Mouse (Mus musculus): ENCODE measurements around the gene Sphk2.

The Sphk2 gene

DNA sequence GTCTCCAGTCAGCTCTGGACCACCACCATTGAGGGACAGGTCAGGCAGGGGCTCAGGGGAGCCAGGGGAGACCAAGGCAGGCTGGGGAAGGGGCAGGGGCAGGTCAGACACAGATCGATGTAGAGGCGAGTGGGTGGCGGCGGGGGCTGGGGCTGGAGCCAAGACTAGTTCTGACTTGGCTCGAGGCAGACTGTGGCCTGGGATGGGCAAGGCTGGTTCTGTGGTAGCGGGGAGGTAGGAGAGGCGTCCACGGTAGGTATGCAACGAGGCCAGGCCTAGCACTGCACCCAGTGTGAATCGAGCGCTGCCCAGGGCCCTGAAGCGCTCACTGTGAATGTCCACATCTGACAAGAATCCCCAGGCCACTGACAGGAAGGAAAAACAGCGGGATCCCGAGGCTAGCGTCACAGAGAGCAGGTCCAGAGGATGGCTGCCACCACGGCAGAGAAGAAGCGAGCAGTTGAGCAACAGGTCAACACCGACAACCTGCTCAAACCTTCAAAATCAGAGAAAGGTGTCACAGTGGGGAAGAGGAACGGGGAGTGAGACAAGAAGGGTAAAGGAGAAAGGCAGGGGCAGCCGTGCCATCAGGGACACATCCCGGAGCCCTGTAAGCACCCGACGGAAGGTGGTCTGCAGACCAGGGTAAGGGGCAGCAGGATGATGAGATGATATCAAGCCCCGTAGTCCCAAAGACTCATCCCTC lies 6.3 kb downstream of the Sphk2 start:
- in situ Hi-C loops (cut with MboI, MseI), result no loop called here

DNA sequence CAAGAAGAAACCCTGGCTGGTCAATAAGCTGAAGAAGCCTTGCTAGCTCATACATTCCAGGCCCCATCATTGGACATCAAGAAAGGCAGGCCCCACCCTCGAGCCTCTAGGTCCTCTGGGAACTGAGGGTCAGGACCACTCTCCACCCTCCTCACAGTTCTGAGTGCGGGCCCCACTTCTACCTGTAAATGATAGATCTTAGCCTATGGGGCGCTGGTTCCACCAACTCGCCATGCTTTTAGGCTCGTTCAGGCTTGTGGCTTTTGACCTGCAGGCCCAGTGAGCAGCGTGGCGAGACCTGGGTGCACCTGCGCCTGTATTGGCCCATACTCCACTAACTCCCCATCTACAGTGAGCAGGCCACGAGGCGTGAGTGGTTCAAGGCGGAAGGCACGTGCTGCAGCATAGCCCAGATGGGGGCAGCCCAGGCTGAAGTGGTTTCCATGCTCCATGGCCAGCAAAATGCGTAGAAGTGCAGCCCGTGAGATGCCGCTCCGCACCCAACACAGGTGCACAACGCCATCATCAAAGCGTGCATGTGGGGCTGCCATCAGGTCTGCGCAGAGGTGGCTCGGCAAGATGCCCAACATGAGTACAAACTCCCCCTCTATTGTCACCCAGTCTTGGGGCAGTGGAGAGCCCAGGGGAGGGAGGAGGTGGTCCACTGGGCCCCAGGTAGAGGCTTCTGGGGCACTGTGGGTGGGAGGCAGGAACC lies 7.2 kb downstream of the Sphk2 start:
- in situ Hi-C loops (cut with MboI, MseI), result no loop called here

DNA sequence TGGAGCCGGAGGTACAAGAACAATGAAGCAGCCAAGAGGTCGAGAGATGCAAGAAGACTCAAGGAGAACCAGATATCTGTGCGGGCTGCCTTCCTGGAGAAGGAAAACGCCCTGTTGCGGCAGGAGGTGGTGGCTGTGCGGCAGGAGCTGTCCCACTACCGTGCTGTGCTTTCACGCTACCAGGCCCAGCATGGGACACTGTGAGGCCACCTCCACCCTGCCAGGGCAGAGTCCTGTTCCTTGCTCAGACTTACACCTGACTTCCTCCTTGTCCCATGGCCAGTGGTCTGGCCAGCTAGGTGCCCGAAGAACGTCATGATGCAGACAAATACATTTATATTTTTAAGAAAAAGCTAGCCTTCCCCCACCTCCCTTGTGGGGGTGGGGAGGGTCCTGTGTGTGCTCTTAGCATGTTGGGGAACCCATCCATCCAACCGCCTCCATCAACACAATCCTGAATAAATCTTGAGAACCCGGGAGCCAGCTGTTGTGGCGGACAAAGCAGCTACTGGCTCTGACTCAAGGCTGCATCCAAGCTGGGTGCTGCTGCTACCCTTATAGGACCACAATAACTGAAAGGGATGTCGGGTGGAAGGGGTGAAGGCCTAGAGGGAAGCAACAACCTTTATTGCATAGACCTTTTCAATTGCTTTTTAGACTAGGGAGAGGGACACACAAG lies 8.0 kb downstream of the Sphk2 start:
- in situ Hi-C loops (cut with MboI, MseI), result no loop called here

DNA sequence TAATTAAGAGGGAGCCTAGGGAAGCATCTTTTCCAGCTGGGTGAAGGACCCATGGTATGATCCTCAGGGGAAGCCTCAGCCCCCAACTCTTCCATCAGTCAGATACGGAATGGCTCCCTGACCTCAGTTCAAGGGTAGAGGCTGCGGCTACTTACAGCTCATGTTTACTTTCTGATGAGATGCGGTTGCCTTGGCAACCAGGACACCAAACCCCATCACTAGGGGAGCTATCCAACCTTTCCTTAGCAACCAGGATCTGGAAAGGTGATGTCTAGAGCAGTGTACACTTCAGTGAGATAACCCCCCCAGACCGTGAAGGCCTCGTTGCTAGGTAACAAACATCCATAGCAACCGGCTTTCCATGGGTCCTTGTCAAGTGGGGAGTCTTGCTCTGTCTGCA lies 8.8 kb downstream of the Sphk2 start:
- in situ Hi-C loops (cut with MboI, MseI), result no loop called here

DNA sequence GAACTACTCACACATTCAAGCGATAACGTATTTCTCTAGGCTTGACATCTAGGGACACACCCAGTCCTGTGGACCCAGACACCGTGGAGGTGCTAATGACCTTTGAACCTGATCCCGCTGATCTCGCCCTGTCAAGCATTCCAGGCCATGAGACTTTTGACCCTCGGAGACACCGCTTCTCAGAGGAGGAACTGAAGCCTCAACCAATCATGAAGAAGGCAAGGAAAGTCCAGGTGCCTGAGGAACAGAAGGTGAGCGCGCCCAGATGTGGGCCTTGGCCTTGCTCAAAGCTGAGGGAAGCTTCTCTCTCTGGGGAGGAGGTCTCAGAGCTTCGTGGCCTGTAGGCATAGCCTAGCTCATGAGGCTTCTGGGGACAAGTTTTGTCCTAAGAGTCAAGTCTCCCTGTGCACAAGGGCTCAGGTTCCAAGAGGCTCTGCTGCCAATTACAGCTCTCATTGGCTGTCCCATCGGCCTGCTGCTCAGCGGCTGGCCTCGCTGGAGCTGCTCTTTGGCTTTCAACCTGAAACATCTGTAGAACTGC lies 9.5 kb downstream of the Sphk2 start:
- in situ Hi-C loops (cut with MboI, MseI), result no loop called here

DNA sequence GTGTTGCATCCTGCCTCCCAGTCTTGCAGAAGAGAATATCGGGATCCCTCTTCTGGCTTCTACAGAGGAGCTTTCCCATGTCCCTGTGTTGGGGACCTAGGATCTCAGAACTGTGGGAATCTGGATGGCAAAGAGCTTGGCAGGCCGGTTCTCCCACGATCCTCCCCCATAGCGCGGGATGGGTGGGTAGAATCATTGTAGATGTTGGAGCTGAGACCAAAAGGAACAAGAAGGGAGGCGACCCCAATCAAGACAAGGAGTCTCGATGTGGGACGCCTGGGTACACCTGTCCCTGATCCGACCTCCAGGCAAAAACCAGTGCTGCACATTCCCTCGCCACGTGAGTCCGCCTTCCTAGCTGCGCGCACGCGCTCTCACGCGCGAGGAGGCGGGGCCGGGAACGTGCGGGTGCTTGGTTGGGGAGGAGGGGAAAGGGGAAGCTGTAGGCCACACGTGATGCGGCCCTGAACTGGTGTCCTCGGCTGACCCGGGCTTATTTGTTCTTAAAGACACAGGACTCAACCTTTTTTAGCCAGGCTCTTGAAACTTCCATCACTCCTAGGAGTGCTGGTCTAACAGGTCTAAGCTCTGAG lies 10.3 kb downstream of the Sphk2 start:
- in situ Hi-C loops (cut with MboI, MseI), result no loop called here

DNA sequence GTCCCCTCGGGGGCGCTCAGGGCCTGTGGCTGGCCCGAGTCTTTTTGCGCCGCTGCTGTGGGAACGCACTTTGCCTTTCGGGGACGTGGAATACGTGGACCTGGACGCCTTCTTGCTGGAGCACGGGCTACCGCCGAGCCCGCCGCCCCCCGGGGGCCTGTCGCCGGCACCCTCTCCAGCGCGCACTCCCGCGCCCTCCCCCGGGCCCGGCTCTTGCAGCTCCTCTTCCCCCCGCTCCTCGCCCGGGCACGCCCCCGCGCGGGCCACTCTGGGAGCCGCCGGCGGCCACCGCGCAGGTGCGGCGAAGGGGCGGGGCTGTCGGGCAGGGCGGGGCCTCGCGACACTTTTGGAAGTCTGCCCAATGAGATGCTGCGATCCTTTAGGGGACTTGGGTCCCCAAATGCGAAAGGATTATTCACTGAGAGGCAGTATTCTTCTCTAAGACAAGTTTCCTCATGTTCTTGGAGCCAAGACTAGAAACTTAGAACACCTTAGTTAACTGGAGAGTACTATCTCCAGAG lies 11.0 kb downstream of the Sphk2 start:
- in situ Hi-C loops (cut with MboI, MseI), result no loop called here

DNA sequence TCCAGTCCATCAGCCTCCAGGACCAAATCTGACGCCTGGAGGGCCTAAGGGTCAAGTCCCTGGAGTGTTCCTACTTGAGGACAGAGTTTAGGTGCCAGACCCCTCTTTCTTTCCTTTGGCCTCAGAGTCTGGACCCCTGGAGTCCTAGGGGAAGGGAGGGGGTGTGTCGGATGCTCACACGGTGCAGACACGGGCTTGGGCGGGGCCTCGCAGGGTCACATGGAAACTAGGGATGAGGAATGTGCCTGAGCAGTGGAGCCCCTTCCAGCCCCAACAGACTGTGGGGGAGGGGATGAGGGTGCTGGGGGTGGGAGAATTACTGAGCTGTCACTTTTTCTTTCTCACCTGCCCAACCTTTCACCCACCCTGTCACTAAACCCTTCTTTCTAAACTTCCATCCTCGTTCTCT lies 11.9 kb downstream of the Sphk2 start:
- in situ Hi-C loops (cut with MboI, MseI), result no loop called here

DNA sequence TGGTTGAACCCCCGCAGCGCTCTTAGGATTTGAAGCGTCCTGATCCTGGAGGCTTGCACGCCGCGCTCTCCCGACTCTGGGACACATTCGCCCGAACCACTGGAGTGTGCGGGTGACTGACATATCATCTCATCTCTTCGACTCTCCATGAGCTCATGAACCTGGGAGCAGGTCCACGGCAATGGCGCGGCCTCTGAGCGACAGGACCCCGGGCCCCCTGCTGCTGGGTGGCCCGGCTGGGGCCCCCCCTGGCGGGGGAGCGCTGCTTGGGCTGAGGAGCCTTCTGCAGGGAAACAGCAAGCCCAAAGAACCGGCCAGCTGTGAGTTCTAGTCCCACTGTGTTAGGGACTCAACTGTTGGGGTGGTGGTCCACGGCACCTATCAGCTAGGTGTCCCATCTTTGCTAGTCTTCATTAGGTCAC lies 12.3 kb downstream of the Sphk2 start:
- in situ Hi-C loops (cut with MboI, MseI), result no loop called here

DNA sequence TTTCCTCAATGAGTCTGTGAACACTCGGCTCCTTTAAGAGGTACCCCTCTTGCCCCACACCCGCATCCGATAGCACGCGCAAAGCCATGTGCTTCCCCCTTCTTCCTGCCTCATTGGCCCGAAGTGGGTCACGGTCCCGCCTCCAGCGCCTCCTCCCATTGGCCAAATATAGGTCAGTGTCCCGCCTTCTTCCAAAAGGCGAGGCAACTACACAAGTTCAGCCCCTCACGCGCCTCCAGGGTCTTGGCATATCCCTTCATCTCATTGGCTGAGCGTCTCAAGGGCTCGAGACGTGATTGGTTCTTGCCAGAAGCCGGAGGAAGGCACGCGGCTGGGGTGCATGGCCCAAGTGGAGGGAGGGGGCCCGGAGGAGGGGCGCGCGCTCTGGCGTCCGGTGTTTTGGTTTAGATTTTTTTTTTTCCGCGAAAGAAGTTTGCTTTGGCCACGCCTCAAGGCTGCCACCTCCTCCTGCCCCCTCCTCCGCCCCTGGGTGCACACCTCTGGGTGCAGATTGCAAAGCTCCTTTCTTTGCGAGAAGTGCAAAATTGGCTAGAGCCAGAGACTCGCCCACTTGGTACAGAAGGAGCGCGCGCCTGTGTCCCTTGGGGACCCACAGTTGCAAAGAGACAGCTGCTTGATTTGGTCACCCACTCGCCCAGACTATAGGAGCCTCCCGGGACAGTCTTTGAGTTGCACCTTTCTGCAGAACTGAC lies 12.9 kb downstream of the Sphk2 start, which contains the start of gene Dbp:
Gene Dbp (plus strand): TSS at position 359 of the 713 bp plus-strand sequence.
- in situ Hi-C loops (cut with MboI, MseI), result no loop called here

DNA sequence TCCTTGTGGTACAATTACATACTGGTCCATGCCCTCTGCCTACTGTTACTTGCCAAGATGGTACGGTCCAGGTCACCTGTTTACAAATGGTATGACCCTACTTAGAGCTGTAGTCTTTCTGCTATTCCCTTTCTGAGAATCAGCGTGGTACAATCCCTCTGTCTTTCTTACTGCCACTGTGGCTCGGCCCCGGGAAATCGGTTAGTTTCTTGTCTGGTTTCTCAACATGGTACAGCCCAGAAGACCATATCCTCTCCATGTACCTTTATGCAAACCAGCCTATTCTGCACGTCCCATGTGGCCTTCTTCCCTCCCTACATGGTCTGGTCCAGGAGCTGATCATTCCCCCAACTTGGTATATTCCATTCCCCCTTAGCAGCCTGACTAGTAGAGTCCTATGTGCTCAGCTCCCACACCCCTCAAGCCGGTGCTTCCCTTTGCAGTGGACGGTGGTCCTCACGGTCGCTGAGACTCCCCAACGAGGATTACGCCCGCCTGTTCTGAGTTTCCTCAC lies 13.7 kb downstream of the Sphk2 start:
- in situ Hi-C loops (cut with MboI, MseI), result no loop called here

DNA sequence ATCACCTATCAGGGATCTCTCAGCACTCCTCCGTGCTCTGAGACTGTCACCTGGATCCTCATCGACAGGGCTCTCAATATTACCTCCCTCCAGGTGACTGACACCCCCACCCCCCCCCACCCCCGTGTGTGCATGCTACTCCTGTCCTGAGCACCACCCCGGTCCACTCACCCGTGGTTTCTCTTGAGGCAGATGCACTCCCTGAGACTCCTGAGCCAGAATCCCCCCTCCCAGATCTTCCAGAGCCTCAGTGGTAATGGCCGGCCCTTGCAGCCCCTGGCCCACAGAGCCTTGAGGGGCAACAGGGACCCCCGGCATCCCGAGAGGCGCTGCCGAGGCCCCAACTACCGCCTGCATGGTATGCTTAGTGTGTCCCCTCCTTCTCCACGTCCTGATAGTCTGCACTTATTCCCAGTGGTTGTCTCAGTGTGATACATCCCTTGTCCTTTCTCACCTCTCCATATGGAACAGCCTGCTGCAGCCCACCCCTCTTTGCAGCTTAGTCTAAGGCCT lies 14.2 kb downstream of the Sphk2 start:
- in situ Hi-C loops (cut with MboI, MseI), result no loop called here

DNA sequence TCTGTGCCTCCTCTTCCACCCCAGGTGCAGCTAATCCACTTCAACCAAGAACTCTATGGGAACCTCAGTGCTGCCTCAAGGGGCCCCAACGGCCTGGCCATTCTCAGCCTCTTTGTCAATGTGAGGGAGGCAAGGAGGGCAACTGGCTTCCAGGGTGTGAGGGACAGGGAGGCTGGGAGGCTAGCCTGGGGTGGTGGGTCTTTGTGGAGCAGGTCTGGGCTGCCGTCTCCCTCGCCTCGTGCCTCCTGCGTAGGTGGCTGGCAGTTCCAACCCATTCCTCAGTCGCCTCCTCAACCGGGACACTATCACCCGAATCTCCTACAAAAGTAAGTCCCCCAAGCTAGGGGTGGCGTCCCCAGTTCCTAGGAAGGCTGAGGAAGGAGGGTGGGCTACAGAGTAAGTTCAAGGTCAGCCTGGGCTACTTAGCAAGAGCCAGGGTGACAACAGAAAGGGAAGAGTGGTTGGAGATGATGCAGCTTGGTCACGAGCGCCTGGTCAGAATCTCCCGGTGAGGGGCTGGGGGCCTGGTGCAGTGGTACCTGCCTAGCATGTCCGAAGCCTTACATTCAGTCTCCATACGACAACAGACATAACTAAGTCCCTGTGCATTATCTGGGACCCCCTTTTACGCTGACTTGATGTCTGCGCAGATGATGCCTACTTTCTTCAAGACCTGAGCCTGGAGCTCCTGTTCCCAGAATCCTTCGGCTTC lies 14.8 kb downstream of the Sphk2 start:
- in situ Hi-C loops (cut with MboI, MseI), result no loop called here

DNA sequence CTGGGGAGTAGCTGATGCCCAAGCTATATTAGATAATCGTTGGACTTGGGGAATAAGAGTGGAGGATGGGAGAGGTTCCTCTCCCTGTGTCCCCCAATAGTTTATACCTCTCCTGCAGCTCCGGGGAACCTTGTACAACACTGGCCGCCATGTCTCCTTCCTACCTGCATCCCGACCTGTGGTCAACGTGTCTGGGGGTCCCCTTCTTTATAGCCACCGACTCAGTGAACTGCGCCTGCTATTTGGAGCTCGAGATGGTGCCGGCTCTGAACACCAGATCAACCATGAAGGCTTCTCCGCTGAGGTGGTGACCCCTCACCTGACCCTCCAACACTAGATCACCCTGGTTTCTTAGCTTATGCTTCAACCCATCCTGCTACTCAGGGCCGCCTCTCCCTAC lies 15.5 kb downstream of the Sphk2 start:
- in situ Hi-C loops (cut with MboI, MseI), result no loop called here

DNA sequence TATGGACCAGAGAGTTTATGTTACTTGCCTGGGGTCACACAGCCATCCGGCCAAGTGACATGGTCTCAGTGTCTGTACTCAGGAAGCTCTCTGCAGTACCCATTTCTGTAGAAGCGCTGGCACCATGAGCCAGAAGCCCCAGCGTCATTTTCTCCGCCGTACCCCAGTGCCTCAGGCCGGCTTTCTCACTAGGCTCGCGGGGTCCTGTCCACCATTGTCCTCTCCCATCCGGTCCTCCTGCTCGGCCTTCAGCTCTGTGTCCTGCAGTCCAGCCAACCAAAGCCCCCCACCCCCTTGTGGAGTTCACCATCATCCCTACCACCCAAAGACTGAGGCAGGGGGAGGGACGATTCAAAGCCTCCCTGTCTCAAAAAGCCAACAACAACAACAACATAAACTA lies 16.2 kb downstream of the Sphk2 start:
- in situ Hi-C loops (cut with MboI, MseI), result no loop called here

DNA sequence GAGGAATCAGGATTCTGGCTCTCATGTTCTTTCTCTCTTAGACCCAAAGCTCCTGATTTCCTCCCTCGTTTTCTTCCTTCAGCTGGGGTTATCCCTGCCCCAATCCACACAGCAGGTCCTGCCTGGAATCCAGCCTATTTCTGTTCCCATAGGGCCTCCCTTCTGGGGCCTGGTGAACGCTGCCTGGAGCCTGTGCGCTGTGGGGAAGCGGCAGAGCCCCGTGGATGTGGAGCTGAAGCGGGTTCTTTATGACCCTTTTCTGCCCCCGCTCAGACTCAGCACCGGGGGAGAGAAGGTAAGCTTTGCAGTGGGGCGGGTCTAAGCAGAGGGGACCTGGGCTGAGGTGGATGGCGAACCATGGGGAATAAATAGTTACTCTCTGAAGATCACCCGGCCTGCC lies 16.7 kb downstream of the Sphk2 start:
- in situ Hi-C loops (cut with MboI, MseI), result no loop called here

DNA sequence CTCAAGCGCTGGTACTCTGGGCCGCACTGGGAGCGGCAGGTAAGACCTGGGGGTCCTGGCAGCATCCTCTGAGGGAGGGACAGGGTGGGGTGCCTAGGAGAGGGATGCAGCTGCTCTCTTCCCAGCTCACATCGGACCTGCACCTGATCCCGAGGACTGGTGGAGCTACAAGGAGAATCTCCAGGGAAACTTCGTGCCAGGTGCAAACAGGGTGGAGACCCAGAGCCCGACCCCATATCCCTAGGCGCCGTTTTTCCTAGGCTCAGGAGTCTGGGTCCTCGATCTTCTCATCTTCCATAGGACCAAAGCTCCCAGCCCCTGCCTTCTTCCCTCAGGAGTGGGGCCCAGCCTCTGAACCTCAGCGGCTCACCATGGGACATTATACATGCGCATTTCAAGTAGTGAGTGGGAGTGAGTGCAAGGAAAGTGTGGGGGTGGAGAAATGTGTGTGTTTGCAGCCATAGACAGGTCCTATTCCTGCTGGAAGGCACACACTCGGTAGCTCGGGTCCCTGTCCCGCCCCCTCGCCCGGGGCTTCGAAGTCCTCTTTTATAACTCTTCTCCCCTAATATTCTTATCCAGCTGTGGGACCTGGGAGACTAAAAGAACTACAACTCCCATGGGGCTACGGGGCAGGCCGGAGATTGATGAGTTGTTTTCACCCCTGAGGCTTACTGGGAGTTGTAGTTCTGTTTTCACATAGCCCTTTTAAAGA lies 17.3 kb downstream of the Sphk2 start:
- in situ Hi-C loops (cut with MboI, MseI), result no loop called here

DNA sequence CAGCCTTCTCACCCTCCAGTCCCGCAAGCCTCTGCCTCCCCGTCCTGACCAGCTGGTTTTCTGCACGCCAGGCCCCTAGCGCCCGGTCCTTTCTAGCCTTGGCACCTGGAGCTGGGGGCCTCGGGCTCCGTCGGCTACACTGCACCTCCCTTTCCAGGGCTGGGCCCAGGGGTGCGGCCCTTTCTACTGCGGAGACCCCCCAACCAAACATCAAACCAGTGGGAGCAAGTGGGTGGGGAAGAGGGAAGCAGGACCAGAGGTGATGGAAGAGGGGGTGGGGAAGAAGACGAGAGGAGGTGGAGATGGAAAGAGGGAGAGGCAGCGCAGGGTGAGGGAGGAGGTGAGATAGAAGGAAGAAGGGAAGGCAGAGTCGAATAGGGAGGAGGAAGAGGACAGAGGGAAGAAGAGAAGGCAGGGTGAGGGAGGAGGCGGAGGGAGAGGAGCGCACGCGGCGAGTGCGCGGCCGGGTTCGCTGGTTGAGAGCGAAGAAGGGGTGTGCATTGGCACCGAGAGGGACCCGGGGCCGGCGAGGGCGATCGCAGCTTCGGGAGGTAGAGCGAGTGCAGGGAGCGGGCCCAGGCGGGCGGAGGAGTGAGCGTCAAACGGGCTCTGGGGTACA lies 18.2 kb downstream of the Sphk2 start, which contains the start of gene Car11:
Gene Car11 (plus strand): TSS at position 321 of the 619 bp plus-strand sequence.
- in situ Hi-C loops (cut with MboI, MseI), result no loop called here

DNA sequence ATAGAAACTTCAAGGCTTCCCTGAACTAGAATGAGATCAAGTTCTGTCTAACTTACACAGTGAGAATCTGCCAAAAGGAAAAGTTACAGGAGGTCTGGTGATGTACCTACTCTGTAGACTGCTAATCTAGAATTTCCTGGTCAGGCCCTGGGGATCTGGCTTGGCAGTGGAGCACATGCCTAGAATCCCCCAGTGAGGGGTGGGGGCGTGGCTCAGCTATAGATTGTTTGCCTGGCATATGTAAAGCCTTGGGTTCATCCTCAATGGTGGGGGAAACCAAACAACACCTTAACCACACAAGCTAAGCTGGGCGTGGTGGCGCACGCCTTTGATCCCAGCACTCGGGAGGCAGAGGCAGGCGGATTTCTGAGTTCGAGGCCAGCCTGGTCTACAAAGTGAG lies 19.9 kb downstream of the Sphk2 start:
- in situ Hi-C loops (cut with MboI, MseI), result no loop called here

Data from T-helper 2 cell (primary cell).